Mouse (Mus musculus): Measurements from ENCODE around the gene Pogk.

- TF ChIP-seq CTCF (conservative IDR thresholded peaks at IDR 0.05 in 1 of 2, IDR thresholded peaks at IDR 0.05 in 1 of 2; ENCODE audit: low read depth in 2 of 2, low read length in 2 of 2) (no peak), ZKSCAN1 (IDR thresholded peaks at IDR 0.05; ENCODE audit: borderline replicate concordance, low read depth, low read length) (no peak), IRF4 (IDR thresholded peaks at IDR 0.05; ENCODE audit: low read depth, low read length) (no peak), HCFC1 (IDR thresholded peaks at IDR 0.05; ENCODE audit: low read depth, low read length) (no peak)
Measured at GRCm38 (mm10) chr1:166402003-166402402, 7.7 kb downstream of the Pogk start.

Measured in CH12.LX (cell line).